Mouse (Mus musculus) C2C12 (cell line): Measurements from ENCODE around the gene Ripply3. TPM values are rescaled to one million over a fixed set of nuclear protein-coding genes. Genes with fewer than 3 reads are reported as not detected.

Experiments used
- H3K27me3 ChIP-seq: one replicate; pipeline ENCODE4 v1.6.1; 2011; ENCODE audit not compliant: control insufficient read depth, insufficient read depth, insufficient read length
- H3K36me3 ChIP-seq: one replicate; pipeline ENCODE4 v1.6.1; 2011; ENCODE audit not compliant: control insufficient read depth, insufficient read depth
- H3K4me3 ChIP-seq: one replicate; pipeline ENCODE4 v1.5.1; 2011; ENCODE audit warnings: mild to moderate bottlenecking, control low read depth; ENCODE audit not compliant: poor library complexity, insufficient read depth, severe bottlenecking
- H3K79me2 ChIP-seq: one replicate; pipeline ENCODE4 v1.6.1; 2011; ENCODE audit not compliant: control insufficient read depth, insufficient read depth
- H3K79me3 ChIP-seq: one replicate; pipeline ENCODE4 v1.6.1; 2011; ENCODE audit warnings: low read depth, control low read depth
- H3ac ChIP-seq: one replicate; pipeline ENCODE3; 2011; ENCODE audit warnings: low read depth; ENCODE audit not compliant: control insufficient read depth, insufficient read length
- CEBPB ChIP-seq: IDR thresholded peaks from one replicate; pipeline ENCODE4 v1.6.1; 2011; ENCODE audit warnings: low read depth, mild to moderate bottlenecking, control low read depth, moderate library complexity
- CTCF ChIP-seq: IDR thresholded peaks from one replicate; pipeline ENCODE4 v1.5.1; 2011; ENCODE audit not compliant: control insufficient read depth, insufficient read depth, insufficient read length
- FOSL1 ChIP-seq: IDR thresholded peaks from one replicate; pipeline ENCODE4 v1.8.0; 2011; ENCODE audit warnings: mild to moderate bottlenecking, low read length; ENCODE audit not compliant: poor library complexity, insufficient read depth, severe bottlenecking
- MAX ChIP-seq: IDR thresholded peaks from one replicate; pipeline ENCODE4 v1.6.1; 2011; ENCODE audit warnings: mild to moderate bottlenecking, control low read depth
- MYOD1 ChIP-seq: IDR thresholded peaks from one replicate; pipeline ENCODE4 v1.6.1; 2011; ENCODE audit warnings: low read depth; ENCODE audit not compliant: control insufficient read depth, insufficient read length
- MYOG ChIP-seq: IDR thresholded peaks from one replicate; pipeline ENCODE4 v1.6.1; 2011; ENCODE audit not compliant: control insufficient read depth, insufficient read length; ENCODE audit errors: extremely low read depth
- USF1 ChIP-seq: IDR thresholded peaks from one replicate; pipeline ENCODE4 v1.6.1; 2011; ENCODE audit warnings: low read depth, mild to moderate bottlenecking, control low read depth, moderate library complexity
- polyA plus RNA-seq: library from polyadenylated mRNA; unstranded; fragments of >200 nt; fragmentation: generic; extraction: Trizol; gene quantifications from one replicate; pipeline ENCODE4 v1.2.1, GENCODE M21; 2012; ENCODE audit warnings: missing spikeins

The Ripply3 gene
- polyA plus RNA-seq, 1 experiment = 0.22 TPM

- peak overlapping the region; percentile 48 for H3K4me3 ChIP-seq
- no peaks in the 10 kb centered on the region for H3K79me2 ChIP-seq
- H3K27me3 ChIP-seq = no peaks in the 10 kb centered on the region
- no peaks in the 10 kb centered on the region for H3K36me3 ChIP-seq
- H3ac ChIP-seq = peak overlapping the region; percentile 25
- H3K79me3 ChIP-seq = no peaks in the 10 kb centered on the region
- TF ChIP-seq MAX (no peak), MYOD1 (no peak), USF1 (peak; percentile 35), CTCF (no peak)
These were observed 15.5 kb upstream of the Ripply3 start for GRCm38 (mm10) chr16:94312663-94313228.

DNA sequence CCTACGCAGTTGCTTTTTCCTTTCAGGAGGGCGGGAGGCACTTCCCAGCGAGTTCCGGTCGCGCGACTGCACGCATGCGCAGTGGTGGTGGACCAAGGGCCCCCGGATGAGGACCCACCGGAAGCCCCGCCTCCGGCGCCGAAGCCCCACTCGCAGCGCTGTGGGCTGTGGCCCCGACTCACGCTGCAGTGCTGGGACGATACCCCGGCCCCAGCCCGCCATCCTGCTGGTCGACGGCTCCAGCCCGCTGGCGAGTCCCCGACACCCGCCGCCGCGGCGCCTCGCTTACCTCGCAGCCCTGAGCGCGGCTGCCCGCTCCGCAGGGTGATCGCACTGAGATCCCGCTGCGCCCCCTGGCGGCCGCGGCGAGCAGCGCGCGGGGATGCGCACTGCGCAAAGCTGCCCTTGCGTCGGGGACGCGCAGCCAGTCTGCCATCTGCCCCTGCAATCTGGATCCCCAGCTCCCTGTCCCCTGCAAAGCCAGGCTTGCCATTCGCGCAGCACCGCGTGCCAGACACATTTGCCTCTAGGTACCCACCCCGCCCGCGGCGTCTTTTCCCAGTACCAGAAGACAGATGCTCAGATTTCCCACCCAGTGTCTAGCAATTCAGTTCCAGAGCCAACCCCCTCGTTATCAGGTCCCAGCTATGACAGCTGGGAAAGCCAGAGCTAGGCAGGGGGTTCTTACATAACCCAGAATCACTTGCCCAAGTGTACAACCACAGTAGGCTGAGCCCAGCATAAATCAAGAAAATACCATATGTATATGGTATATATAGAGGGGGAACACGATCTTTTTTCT is 14.8 kb upstream of the Ripply3 start, which contains the start of gene Hlcs:
Gene Hlcs, minus strand, starts transcription at position 343 of the 802 bp plus-strand sequence.
- Histone ChIP-seq H3K4me3 (peak within 1 kb of the TSS; percentile 48), H3K79me2 (no peaks in the 10 kb centered on the region), H3K79me3 (no peaks in the 10 kb centered on the region), H3K27me3 (no peaks in the 10 kb centered on the region), H3K36me3 (no peaks in the 10 kb centered on the region), H3ac (peak within 1 kb of the TSS; percentile 97)
- TF ChIP-seq MAX = peak; percentile 67
- no peak for TF ChIP-seq CEBPB
- TF ChIP-seq CTCF = peak; percentile 99

DNA sequence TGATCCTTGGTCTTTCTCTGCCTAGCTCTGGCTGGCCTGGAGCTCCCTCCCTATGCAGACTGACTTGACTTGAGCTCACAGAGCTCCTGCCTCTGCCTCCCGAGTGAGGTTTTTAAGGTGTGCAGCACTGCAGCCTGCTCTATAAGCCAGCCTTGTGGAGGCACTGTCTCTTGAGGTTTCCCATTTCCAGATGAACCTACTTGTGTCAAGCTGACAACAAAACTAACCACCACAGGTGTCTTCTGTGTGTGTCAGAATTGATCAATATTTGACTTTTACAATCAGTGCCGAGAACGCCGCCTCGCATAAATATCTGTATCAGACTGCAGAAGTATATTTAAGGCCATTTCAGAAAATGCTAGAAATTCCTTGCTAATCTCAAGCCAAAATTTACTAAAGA is 13.6 kb upstream of the Ripply3 start:
- Histone ChIP-seq H3K79me2 (no peaks in the 10 kb centered on the region), H3K27me3 (no peaks in the 10 kb centered on the region), H3K4me3 (no peak overlapping the region), H3K79me3 (no peaks in the 10 kb centered on the region), H3ac (no peak overlapping the region), H3K36me3 (no peaks in the 10 kb centered on the region)
- no peak for TF ChIP-seq FOSL1
- TF ChIP-seq CTCF = no peak
- no peak for TF ChIP-seq MAX
- TF ChIP-seq CEBPB = no peak
- no peak for TF ChIP-seq MYOD1
- TF ChIP-seq MYOG = no peak
- TF ChIP-seq USF1 = no peak

GRCm38 (mm10) chr16:94315215-94315614 is 13.0 kb upstream of the Ripply3 start:
- H3K27me3 ChIP-seq = no peaks in the 10 kb centered on the region
- TF ChIP-seq MAX (no peak), CEBPB (no peak), CTCF (no peak), MYOG (no peak), FOSL1 (no peak), MYOD1 (no peak), USF1 (no peak)
- H3K36me3 ChIP-seq = no peaks in the 10 kb centered on the region
- no peak overlapping the region for H3ac ChIP-seq
- H3K4me3 ChIP-seq = no peak overlapping the region
- no peaks in the 10 kb centered on the region for H3K79me3 ChIP-seq
- H3K79me2 ChIP-seq = no peaks in the 10 kb centered on the region

GRCm38 (mm10) chr16:94317752-94318151 is 10.5 kb upstream of the Ripply3 start:
- Histone ChIP-seq H3K4me3 (no peak overlapping the region), H3K27me3 (no peaks in the 10 kb centered on the region), H3K36me3 (no peaks in the 10 kb centered on the region), H3K79me3 (no peaks in the 10 kb centered on the region), H3ac (no peak overlapping the region), H3K79me2 (no peaks in the 10 kb centered on the region)
- TF ChIP-seq MAX = no peak
- no peak for TF ChIP-seq CEBPB
- no peak for TF ChIP-seq CTCF
- TF ChIP-seq MYOG = no peak

DNA sequence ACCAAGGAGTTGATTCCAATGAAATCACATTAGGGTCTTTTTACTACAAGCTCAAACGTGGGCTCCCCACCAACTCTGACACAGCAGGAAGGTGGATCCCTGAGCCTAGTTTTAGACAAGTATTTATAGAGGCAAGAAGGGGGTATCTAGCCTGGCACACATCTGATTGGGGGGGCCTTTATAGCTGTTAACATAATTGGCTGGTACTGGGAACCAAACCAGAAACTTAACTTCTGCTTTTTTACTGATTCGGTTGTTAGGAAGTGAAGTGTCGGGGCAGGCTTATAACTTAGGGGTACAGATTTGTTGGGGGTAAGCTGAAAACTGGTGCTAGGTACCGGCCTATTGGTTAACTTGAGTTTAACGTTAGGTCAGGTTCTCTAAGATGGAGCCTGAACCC is 8.0 kb upstream of the Ripply3 start:
- Histone ChIP-seq H3ac (no peak overlapping the region), H3K27me3 (no peaks in the 10 kb centered on the region)

More for the DNA sequence above, 8.0 kb upstream of the Ripply3 start:
- Histone ChIP-seq H3K36me3 (no peaks in the 10 kb centered on the region), H3K4me3 (no peak overlapping the region), H3K79me3 (no peaks in the 10 kb centered on the region), H3K79me2 (no peaks in the 10 kb centered on the region)
- TF ChIP-seq MYOD1 = no peak
- no peak for TF ChIP-seq FOSL1
- no peak for TF ChIP-seq CEBPB
- TF ChIP-seq CTCF = no peak
- TF ChIP-seq USF1 = no peak
- no peak for TF ChIP-seq MAX
- TF ChIP-seq MYOG = no peak
